Mouse (Mus musculus): ENCODE measurements at regions not wholly inside any gene's neighbourhood (a gene's known extent, or its start where the extent isn't known, plus 50 kb on each side); places are given as distances from the start of the nearest gene placed in this dataset.

DNA sequence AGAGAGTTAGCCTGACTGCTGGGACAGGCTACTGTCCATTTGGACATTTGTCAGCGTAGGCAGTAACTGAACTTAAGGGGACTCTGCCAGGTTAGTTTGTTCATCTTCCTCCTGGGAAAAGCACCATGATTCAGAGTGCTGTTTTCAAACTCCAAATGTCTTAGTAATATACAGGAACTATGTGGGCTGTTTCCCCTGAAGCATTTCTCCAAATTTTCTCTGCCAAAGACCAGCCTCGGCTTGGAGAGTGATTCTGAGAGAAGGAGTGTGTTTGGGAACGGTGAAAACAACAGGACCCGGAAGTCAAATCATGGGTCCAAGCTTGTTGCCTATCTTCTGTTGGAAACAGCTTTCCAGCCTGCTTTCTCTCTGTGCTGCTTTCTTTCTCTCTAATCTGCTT is 52.1 kb downstream of the Rprm start:
- peak; percentile 30 for DNase-seq (ENCODE audit: low spot score)

DNA sequence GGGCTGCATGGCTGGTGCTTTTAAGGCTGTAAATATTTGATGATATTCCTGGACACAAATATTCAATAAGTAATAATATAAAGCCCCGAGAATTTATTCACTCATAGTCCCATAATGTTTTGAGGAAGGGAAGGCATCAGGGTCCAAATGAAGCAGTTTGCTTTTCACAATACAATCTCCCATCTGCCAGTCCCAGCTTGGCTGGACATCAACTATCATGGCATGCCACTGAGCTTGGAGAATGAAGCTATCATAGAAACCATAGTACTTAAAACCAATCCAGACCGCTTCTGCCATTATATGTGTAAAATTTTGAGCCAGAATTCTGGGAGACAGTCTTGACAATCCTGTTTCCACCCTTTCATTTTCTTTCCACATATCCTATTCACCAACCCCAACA is 56.5 kb downstream of the Rprm start:
- no peak for DNase-seq (ENCODE audit: low spot score)

- DNase-seq (ENCODE audit: low spot score) = no peak
Observed at GRCm38 (mm10) chr2:54022708-54023107, 62.6 kb downstream of the Rprm start.

DNA sequence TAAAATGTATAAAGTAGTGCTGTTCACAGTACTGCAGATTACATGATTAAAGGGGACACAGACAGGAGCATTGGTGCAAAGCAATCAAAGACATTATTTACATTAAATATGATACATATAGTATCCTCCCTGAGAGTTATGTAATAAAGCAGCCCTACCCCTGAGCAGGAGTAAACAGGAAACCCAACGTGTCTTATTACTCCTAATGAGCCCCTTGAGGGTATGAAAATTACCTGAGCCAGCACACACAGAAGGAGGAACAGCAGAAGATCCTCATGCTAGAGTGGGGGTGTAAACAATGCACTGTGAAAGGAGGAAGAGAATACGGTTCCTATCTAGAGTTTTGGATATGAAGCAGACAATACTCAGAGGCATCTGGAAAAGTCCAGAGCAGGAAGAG is 95.2 kb downstream of the Rprm start:
- no peak for DNase-seq (ENCODE audit: low spot score)

- DNase-seq (ENCODE audit: low spot score) = no peak
Observed at GRCm38 (mm10) chr2:53975707-53976106, 109.6 kb downstream of the Rprm start.

DNA sequence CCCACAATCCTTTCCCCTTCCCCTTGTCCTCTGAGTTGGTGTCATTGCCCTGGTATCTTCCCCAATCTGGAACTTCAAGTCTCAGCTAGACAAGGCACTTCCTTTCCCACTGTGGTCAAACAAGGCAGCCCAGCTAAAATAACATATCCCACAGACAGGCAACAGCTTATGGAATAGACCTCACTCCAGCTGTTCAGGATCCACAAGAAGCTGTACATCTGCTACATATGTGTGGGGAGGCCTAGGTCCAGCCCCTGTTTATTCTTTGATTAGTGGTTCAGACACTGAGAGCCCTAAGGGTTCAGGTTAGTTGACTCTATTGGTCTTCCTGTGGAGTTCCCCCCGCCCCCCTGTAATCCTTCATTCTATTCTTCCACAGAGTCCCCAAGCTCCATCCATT is 124.9 kb downstream of the Rprm start:
- DNase-seq (ENCODE audit: low spot score) = no peak

DNA sequence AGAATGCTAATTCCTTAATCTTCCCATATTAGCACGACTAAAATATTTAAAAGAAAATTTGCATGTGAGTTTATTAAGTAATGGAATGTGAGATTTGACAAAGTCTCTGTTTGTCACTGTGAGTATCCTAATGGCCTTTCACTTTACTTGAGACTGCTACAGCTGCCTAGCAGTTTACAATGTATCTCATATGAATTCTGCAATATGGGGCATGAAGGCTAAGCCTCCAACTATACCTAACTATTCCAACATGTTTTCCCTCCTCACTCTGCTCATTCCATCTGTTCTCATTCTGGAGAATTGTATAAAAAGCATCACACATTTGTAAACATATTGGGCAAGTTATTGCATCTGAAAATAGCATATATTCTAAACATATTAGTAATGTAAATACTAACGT is 137.1 kb downstream of the Rprm start:
- no peak for DNase-seq (ENCODE audit: low spot score)

DNA sequence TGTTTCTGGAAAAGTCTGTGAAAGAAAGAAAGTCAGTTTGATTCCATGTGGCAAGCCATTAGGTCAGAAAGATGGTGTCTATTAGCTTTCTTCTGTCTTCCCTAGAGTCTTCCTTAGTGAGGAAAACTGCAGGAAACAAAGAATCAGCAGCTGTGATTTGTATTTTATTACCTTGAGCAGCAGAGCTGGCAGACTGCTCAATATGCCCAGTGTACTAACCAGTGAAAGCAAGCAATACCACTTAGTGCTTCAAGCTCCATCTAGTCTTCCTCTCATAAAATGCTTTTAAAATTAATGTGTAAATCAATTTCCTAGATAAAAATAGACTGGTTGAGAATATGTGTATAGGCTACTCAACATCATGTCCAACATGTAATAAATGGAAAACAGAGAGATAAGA is 137.8 kb downstream of the Rprm start:
- DNase-seq (ENCODE audit: low spot score) = no peak

GRCm38 (mm10) chr2:53911857-53912256 is 173.5 kb downstream of the Rprm start:
- DNase-seq (ENCODE audit: low spot score) = no peak

Data from gastrocnemius, adult 18-20 months (tissue).